ENCODE assay signal across 28 mouse cellular contexts in genomic region chr8:47922816-47923215, GRCm38 (mm10).
DNase-seq lines count a peak whose midpoint lies in the region; ATAC-seq lines count a peak whose summit lies in the region.
"Had no signal": no experiment of that assay in that cellular context is flagged by ENCODE, and none has a peak within 500 bp of the region (broad histone marks: within the 10 kb centered on the region; RNA-seq: fewer than 3 reads in every experiment).

No protein-coding gene starts in this region.

- H3K4me3 ChIP-seq in heart, embryonic 10.5 days, result no peak overlapping the region
- no peak overlapping the region for H3K4me3 ChIP-seq in hindbrain, embryonic 16.5 days (ENCODE audit: low read length)
- H3K4me3 ChIP-seq: embryonic facial prominence, embryonic 10.5 days; embryonic facial prominence, embryonic 13.5 days; erythroblast, embryonic 14.5 days; forebrain, embryonic 12.5 days; forebrain, embryonic 15.5 days; heart, embryonic 12.5 days; heart, embryonic 15.5 days; hindbrain, embryonic 12.5 days; hindbrain, embryonic 15.5 days; intestine, embryonic 15.5 days had no signal

- peaks cover 21% of the 10 kb centered on the region for H3K36me3 ChIP-seq in heart, embryonic 10.5 days
- no peaks in the 10 kb centered on the region for H3K36me3 ChIP-seq in hindbrain, embryonic 16.5 days (ENCODE audit: control insufficient read depth, insufficient read depth, low read length)
- H3K36me3 ChIP-seq: forebrain, embryonic 15.5 days; hindbrain, embryonic 15.5 days; intestine, embryonic 15.5 days had no signal

- no peak for DNase-seq in heart, embryonic 10.5 days (ENCODE audit: low spot score)
- no peak for DNase-seq in heart, postnatal 36 days
- peak; percentile 26 for DNase-seq in retina, embryonic 14.5 days (ENCODE audit: low spot score)
- no peak for DNase-seq in retina, postnatal 1 day
- DNase-seq: adrenal gland, postnatal 10 days; adrenal gland, postnatal 36 days; B cell, adult 2 months; cerebellum, adult 18-20 months; cerebellum, adult 9-10 months; cerebellum, postnatal 14 days; gastrocnemius, postnatal 10 days; heart, postnatal 10 days; heart, postnatal 4 days had no signal

- H3K27ac ChIP-seq in heart, embryonic 10.5 days, result peak overlapping the region; percentile 54; the same call in 1 of the 2 replicates
- no peak overlapping the region for H3K27ac ChIP-seq in hindbrain, embryonic 16.5 days (ENCODE audit: low read depth, low read length)
- H3K27ac ChIP-seq: embryonic facial prominence, embryonic 10.5 days; embryonic facial prominence, embryonic 13.5 days; forebrain, embryonic 12.5 days; forebrain, embryonic 15.5 days; heart, embryonic 15.5 days; hindbrain, embryonic 12.5 days; hindbrain, embryonic 15.5 days; intestine, embryonic 15.5 days had no signal

- no peaks in the 10 kb centered on the region for H3K27me3 ChIP-seq in heart, embryonic 10.5 days (ENCODE audit: insufficient read depth, poor library complexity, severe bottlenecking)
- no peaks in the 10 kb centered on the region for H3K27me3 ChIP-seq in hindbrain, embryonic 16.5 days (replicated peaks; ENCODE audit: control insufficient read depth, insufficient read depth, low read length)
- H3K27me3 ChIP-seq: CH12.LX; embryonic facial prominence, embryonic 13.5 days; forebrain, embryonic 12.5 days; forebrain, embryonic 15.5 days; heart, embryonic 12.5 days; heart, embryonic 15.5 days; hindbrain, embryonic 12.5 days; hindbrain, embryonic 15.5 days; intestine, embryonic 15.5 days; Patski had no signal

- intact Hi-C loops in heart, postnatal 36 days (cut with DNase I), result no loop called here

- peaks cover 16% of the 10 kb centered on the region for H3K4me1 ChIP-seq in heart, embryonic 10.5 days
- H3K4me1 ChIP-seq in hindbrain, embryonic 16.5 days (ENCODE audit: control insufficient read depth, insufficient read depth, low read depth, low read length), result no peaks in the 10 kb centered on the region
- H3K4me1 ChIP-seq: forebrain, embryonic 12.5 days; forebrain, embryonic 15.5 days; hindbrain, embryonic 15.5 days; intestine, embryonic 15.5 days had no signal

- H3K9me3 ChIP-seq in heart, embryonic 10.5 days, result no peaks in the 10 kb centered on the region
- H3K9me3 ChIP-seq in hindbrain, embryonic 16.5 days (ENCODE audit: control insufficient read depth, low read length), result no peaks in the 10 kb centered on the region
- H3K9me3 ChIP-seq: forebrain, embryonic 12.5 days; forebrain, embryonic 15.5 days; G1E; heart, embryonic 12.5 days; heart, embryonic 15.5 days; hindbrain, embryonic 12.5 days; hindbrain, embryonic 15.5 days; intestine, embryonic 15.5 days had no signal

- H3K9ac ChIP-seq in hindbrain, embryonic 16.5 days (ENCODE audit: low read depth, low read length), result no peak overlapping the region
- H3K9ac ChIP-seq: embryonic facial prominence, embryonic 13.5 days; forebrain, embryonic 12.5 days; forebrain, embryonic 15.5 days; heart, embryonic 12.5 days; heart, embryonic 15.5 days; hindbrain, embryonic 12.5 days; hindbrain, embryonic 15.5 days; intestine, embryonic 15.5 days had no signal

- peak; percentile 56 for ATAC-seq in megakaryocyte progenitor cell, adult 5-6 weeks (replicated peaks; ENCODE audit: poor library complexity)
- ATAC-seq in hindbrain, embryonic 16.5 days, result no peak
- ATAC-seq: forebrain, embryonic 15.5 days; intestine, embryonic 15.5 days; Patski had no signal

- 64% methylated on average over 10 of the region's 10 CpGs for WGBS in heart, embryonic 10.5 days
- 86% methylated on average over 10 of the region's 10 CpGs for WGBS in hindbrain, embryonic 16.5 days

- H3K4me2 ChIP-seq in hindbrain, embryonic 16.5 days (ENCODE audit: low read length), result no peak overlapping the region
- H3K4me2 ChIP-seq: embryonic facial prominence, embryonic 13.5 days; forebrain, embryonic 12.5 days; forebrain, embryonic 15.5 days; heart, embryonic 12.5 days; heart, embryonic 15.5 days; hindbrain, embryonic 12.5 days; hindbrain, embryonic 15.5 days; intestine, embryonic 15.5 days had no signal
